Mouse (Mus musculus): ENCODE data around the gene Gm9112.
"Not testable (repeated sequence)": the region's sequence is repeated elsewhere in the genome, so short reads cannot be mapped to it uniquely, and the experiment has no call there.

- not testable (repeated sequence) for TF ChIP-seq POLR2A (IDR thresholded peaks at IDR 0.05; ENCODE audit: low read depth, low read length); CTCF (conservative IDR thresholded peaks at IDR 0.05 in 1 of 2, IDR thresholded peaks at IDR 0.05 in 1 of 2; ENCODE audit: low read depth in 2 of 2, low read length in 2 of 2); ETS1 (conservative IDR thresholded peaks at IDR 0.05; ENCODE audit: low read depth, low read length); NELFE (IDR thresholded peaks at IDR 0.05; ENCODE audit: low read depth, low read length)
Observed at GRCm38 (mm10) chrX:102700636-102701035, 6.8 kb downstream of the Gm9112 start.

Measured in CH12.LX (cell line).